Mouse (Mus musculus) gastrocnemius, adult 2 months (tissue): ENCODE results near the gene Slc16a3. TPM values are rescaled to one million over a fixed set of nuclear protein-coding genes. Genes with fewer than 3 reads are reported as not detected.

Experiments used
- DNase-seq: peaks from one replicate; pipeline ENCODE4 v3.0.0; 2022
- H3K27ac ChIP-seq: fragments of 200-600 bp; 2 replicates; pipeline ENCODE4 v1.8.1; 2022; ENCODE audit warnings: mild to moderate bottlenecking
- H3K4me3 ChIP-seq: fragments of 200-600 bp; 2 replicates; pipeline ENCODE4 v1.8.1; 2022; ENCODE audit warnings: mild to moderate bottlenecking, moderate library complexity
- CTCF ChIP-seq: fragments of 200-600 bp; IDR thresholded peaks from 2 replicates; pipeline ENCODE4 v1.8.1; 2022; ENCODE audit warnings: antibody characterized with exemption, mild to moderate bottlenecking, moderate library complexity
- intact Hi-C: fragments of 180-260 bp; cut with DNase I; formaldehyde crosslinking; loops from one replicate; pipeline ENCODE4 v1.15.1; 2025
- total RNA-seq, 2 experiments: library from RNA; stranded (reverse); gene quantifications; 2 replicates each; pipeline ENCODE4 v1.2.3; 2021

Slc16a3 gene
- total RNA-seq, 2 experiments from 2014 or later = 295 to 479 TPM

- DNase-seq = peak; percentile 79
- no peak for TF ChIP-seq CTCF
- H3K4me3 ChIP-seq = no peak overlapping the region
- intact Hi-C loops = no loop called here
- peak overlapping the region; percentile 72 for H3K27ac ChIP-seq
Observed at GRCm38 (mm10) chr11:120962909-120963308, 14.6 kb downstream of the Slc16a3 start.

GRCm38 (mm10) chr11:120964195-120965157 is 16.2 kb downstream of the Slc16a3 start:
- no peak overlapping the region for H3K4me3 ChIP-seq
- peak; percentile 42 for DNase-seq
- H3K27ac ChIP-seq = peak overlapping the region; percentile 72; the same call in 1 of the 2 replicates
- intact Hi-C loops = no loop called here
- TF ChIP-seq CTCF = no peak

GRCm38 (mm10) chr11:120965587-120965986 is 17.3 kb downstream of the Slc16a3 start:
- H3K4me3 ChIP-seq = no peak overlapping the region
- DNase-seq = no peak
- intact Hi-C loops = no loop called here
- no peak overlapping the region for H3K27ac ChIP-seq
- no peak for TF ChIP-seq CTCF

- Histone ChIP-seq H3K27ac (no peak overlapping the region), H3K4me3 (no peak overlapping the region)
- TF ChIP-seq CTCF = no peak
- intact Hi-C loops = no loop called here
- DNase-seq = no peak
Observed at GRCm38 (mm10) chr11:120969742-120970141, 21.5 kb downstream of the Slc16a3 start.

GRCm38 (mm10) chr11:120971237-120971636 is 23.0 kb downstream of the Slc16a3 start:
- no peak for TF ChIP-seq CTCF
- DNase-seq = no peak
- H3K4me3 ChIP-seq = no peak overlapping the region
- intact Hi-C loops = no loop called here
- no peak overlapping the region for H3K27ac ChIP-seq

- no peak for DNase-seq
- Histone ChIP-seq H3K4me3 (no peak overlapping the region), H3K27ac (no peak overlapping the region)
- TF ChIP-seq CTCF = no peak
- intact Hi-C loops = no loop called here
Observed at GRCm38 (mm10) chr11:120973318-120973717, 25.0 kb downstream of the Slc16a3 start.

- no peak overlapping the region for H3K4me3 ChIP-seq
- no peak for TF ChIP-seq CTCF
- DNase-seq = no peak
- peak overlapping the region; percentile 46; the same call in 1 of the 2 replicates for H3K27ac ChIP-seq
- intact Hi-C loops = loop anchor here (10.0 kb wide), 1 partner anchor 75 kb away; no protein-coding TSS in a partner anchor
Observed at GRCm38 (mm10) chr11:120979711-120980426, 31.6 kb downstream of the Slc16a3 start.

- peak overlapping the region; percentile 46 for H3K27ac ChIP-seq
Observed at GRCm38 (mm10) chr11:120980427-120981035, 32.3 kb downstream of the Slc16a3 start.

GRCm38 (mm10) chr11:120981661-120982060 is 33.4 kb downstream of the Slc16a3 start:
- Histone ChIP-seq H3K27ac (no peak overlapping the region), H3K4me3 (no peak overlapping the region)
- intact Hi-C loops = loop anchor here (10.0 kb wide), 1 partner anchor 77 kb away; no protein-coding TSS in a partner anchor
- TF ChIP-seq CTCF = no peak
- no peak for DNase-seq

More at GRCm38 (mm10) chr11:120980427-120981035, 32.3 kb downstream of the Slc16a3 start:
- intact Hi-C loops = loop anchor here (10.0 kb wide), 1 partner anchor 76 kb away; no protein-coding TSS in a partner anchor
- peak; percentile 64 for DNase-seq
- no peak for TF ChIP-seq CTCF
- H3K4me3 ChIP-seq = no peak overlapping the region

GRCm38 (mm10) chr11:120982459-120982858 is 34.2 kb downstream of the Slc16a3 start:
- Histone ChIP-seq H3K27ac (no peak overlapping the region), H3K4me3 (no peak overlapping the region)
- intact Hi-C loops = loop anchor here (10.0 kb wide), 1 partner anchor 78 kb away; no protein-coding TSS in a partner anchor
- no peak for DNase-seq
- TF ChIP-seq CTCF = no peak

- intact Hi-C loops = loop anchor here (10.0 kb wide), 1 partner anchor 80 kb away; no protein-coding TSS in a partner anchor
- TF ChIP-seq CTCF = no peak
- peak overlapping the region; percentile 82 for H3K27ac ChIP-seq
- H3K4me3 ChIP-seq = peak overlapping the region; percentile 26
- DNase-seq = peak; percentile 69
Observed at GRCm38 (mm10) chr11:120984448-120985330, 36.4 kb downstream of the Slc16a3 start.
